Mouse (Mus musculus) MEL (cell line): ENCODE results near the gene Riok2. TPM values are rescaled to one million over a fixed set of nuclear protein-coding genes. Genes with fewer than 3 reads are reported as not detected.

Experiments used
- DNase-seq: peaks from one replicate; pipeline ENCODE4 v3.0.0; 2011; ENCODE audit warnings: low read depth, low spot score
- H3K27ac ChIP-seq: 2 replicates; pipeline ENCODE4 v1.5.1; 2012; ENCODE audit warnings: low read depth, mild to moderate bottlenecking, control low read depth, low read length, moderate library complexity; ENCODE audit not compliant: control insufficient read depth
- H3K27me3 ChIP-seq, 2 experiments: fragments of 150-350 bp in 1 of 2; sonication (generic) in 1 of 2; 2 replicates each; pipeline ENCODE4 v1.6.1; 2012; ENCODE audit warnings: low read length in 2 of 2, mild to moderate bottlenecking in 2 of 2, improper control_type of control experiment in 1 of 2, moderate library complexity in 1 of 2; ENCODE audit not compliant: insufficient read depth in 2 of 2, control insufficient read depth in 1 of 2
- H3K36me3 ChIP-seq, 2 experiments: 2 replicates each; pipeline ENCODE4 v1.6.1; 2012 to 2014; ENCODE audit warnings: low read length in 2 of 2, improper control_type of control experiment in 1 of 2, inconsistent platforms in 1 of 2, mild to moderate bottlenecking in 1 of 2; ENCODE audit not compliant: insufficient read depth in 2 of 2, control insufficient read depth in 1 of 2
- H3K4me1 ChIP-seq, 2 experiments: fragments of 150-350 bp in 1 of 2; sonication (generic) in 1 of 2; 2 replicates each; pipeline ENCODE4 v1.6.1; 2012; ENCODE audit warnings: low read length in 2 of 2, improper control_type of control experiment in 1 of 2, mild to moderate bottlenecking in 1 of 2; ENCODE audit not compliant: insufficient read depth in 2 of 2, control insufficient read depth in 1 of 2
- H3K4me3 ChIP-seq, 2 experiments: fragments of 150-350 bp in 1 of 2; sonication (generic) in 1 of 2; 2 replicates each; pipeline ENCODE4 v1.5.1; 2012; ENCODE audit warnings: low read depth in 2 of 2, low read length in 2 of 2, mild to moderate bottlenecking in 2 of 2, moderate library complexity in 2 of 2, control low read depth in 1 of 2, improper control_type of control experiment in 1 of 2; ENCODE audit not compliant: control insufficient read depth in 1 of 2, insufficient read depth in 1 of 2
- H3K79me2 ChIP-seq: 2 replicates; pipeline ENCODE4 v1.6.1; 2012; ENCODE audit warnings: mild to moderate bottlenecking, low read length, moderate library complexity; ENCODE audit not compliant: control insufficient read depth, poor library complexity, insufficient read depth
- H3K9ac ChIP-seq: 2 replicates; pipeline ENCODE4 v1.6.1; 2012; ENCODE audit warnings: low read depth, mild to moderate bottlenecking, control low read depth, low read length, moderate library complexity; ENCODE audit not compliant: control insufficient read depth, poor library complexity, severe bottlenecking
- H3K9me3 ChIP-seq: fragments of 150-350 bp; sonication (generic); replicated peaks from 2 replicates; pipeline ENCODE4 v1.6.1; 2012; ENCODE audit warnings: mild to moderate bottlenecking, low read length, improper control_type of control experiment, moderate library complexity; ENCODE audit not compliant: insufficient read depth
- CHD1 ChIP-seq: IDR thresholded peaks from 2 replicates; pipeline ENCODE4 v1.6.1; 2012; ENCODE audit warnings: low read depth, mild to moderate bottlenecking, inconsistent platforms, low read length, improper control_type of control experiment
- ELF1 ChIP-seq: IDR thresholded peaks from 2 replicates; pipeline ENCODE4 v1.6.1; 2014; ENCODE audit warnings: low read depth, mild to moderate bottlenecking, inconsistent platforms, low read length, improper control_type of control experiment, moderate library complexity
- ETS1 ChIP-seq: IDR thresholded peaks from 2 replicates; pipeline ENCODE4 v1.6.1; 2012; ENCODE audit warnings: low read depth, mild to moderate bottlenecking, inconsistent platforms, low read length, improper control_type of control experiment, moderate library complexity
- GABPA ChIP-seq: IDR thresholded peaks from 2 replicates; pipeline ENCODE4 v1.6.1; 2012; ENCODE audit warnings: low read depth, mild to moderate bottlenecking, inconsistent platforms, low read length, improper control_type of control experiment, moderate library complexity
- MAFK ChIP-seq: IDR thresholded peaks from 2 replicates; pipeline ENCODE4 v1.6.1; 2011; ENCODE audit warnings: low read depth, mild to moderate bottlenecking, low read length, improper control_type of control experiment, borderline replicate concordance
- MAX ChIP-seq: IDR thresholded peaks from 2 replicates; pipeline ENCODE4 v1.6.1; 2011; ENCODE audit warnings: low read length, improper control_type of control experiment
- MEF2A ChIP-seq: IDR thresholded peaks from 2 replicates; pipeline ENCODE4 v1.6.1; 2014; ENCODE audit warnings: low read depth, mild to moderate bottlenecking, inconsistent platforms, low read length, improper control_type of control experiment; ENCODE audit not compliant: poor library complexity, insufficient replicate concordance, severe bottlenecking; ENCODE audit errors: extremely low read depth
- MXI1 ChIP-seq: IDR thresholded peaks from 2 replicates; pipeline ENCODE4 v1.6.1; 2011; ENCODE audit warnings: mild to moderate bottlenecking, low read depth, low read length, improper control_type of control experiment
- MYB ChIP-seq: IDR thresholded peaks from 2 replicates; pipeline ENCODE4 v1.6.1; 2011; ENCODE audit warnings: mild to moderate bottlenecking, low read depth, low read length, improper control_type of control experiment
- NELFE ChIP-seq: IDR thresholded peaks from 2 replicates; pipeline ENCODE4 v1.6.1; 2011; ENCODE audit warnings: low read depth, low read length, improper control_type of control experiment
- NRF1 ChIP-seq: IDR thresholded peaks from 2 replicates; pipeline ENCODE4 v1.6.1; 2014; ENCODE audit warnings: low read depth, mild to moderate bottlenecking, inconsistent platforms, low read length, improper control_type of control experiment, moderate library complexity; ENCODE audit not compliant: poor library complexity, insufficient read depth, severe bottlenecking
- POLR2A ChIP-seq, 2 experiments: IDR thresholded peaks; 2 replicates each; pipeline ENCODE4 v1.6.1; 2011 to 2012; ENCODE audit warnings: low read length in 2 of 2, mild to moderate bottlenecking in 2 of 2, control low read depth in 1 of 2, improper control_type of control experiment in 1 of 2, low read depth in 1 of 2, moderate library complexity in 1 of 2; ENCODE audit not compliant: control insufficient read depth in 1 of 2, insufficient read depth in 1 of 2, poor library complexity in 1 of 2
- POLR2AphosphoS5 ChIP-seq: IDR thresholded peaks from 2 replicates; pipeline ENCODE4 v1.6.1; 2012; ENCODE audit warnings: low read depth, borderline replicate concordance, mild to moderate bottlenecking, inconsistent platforms, low read length, moderate library complexity, mixed read lengths
- RAD21 ChIP-seq: IDR thresholded peaks from 2 replicates; pipeline ENCODE4 v1.6.1; 2011; ENCODE audit warnings: mild to moderate bottlenecking, low read depth, low read length, improper control_type of control experiment
- TAL1 ChIP-seq: IDR thresholded peaks from 2 replicates; pipeline ENCODE4 v1.6.1; 2012; ENCODE audit warnings: mild to moderate bottlenecking, inconsistent platforms, low read length, moderate library complexity, mixed read lengths
- USF2 ChIP-seq, 2 experiments: IDR thresholded peaks; 2 replicates each; pipeline ENCODE4 v1.6.1; 2011 to 2012; ENCODE audit warnings: improper control_type of control experiment in 2 of 2, low read length in 2 of 2, borderline replicate concordance in 1 of 2, inconsistent platforms in 1 of 2, low read depth in 1 of 2, mild to moderate bottlenecking in 1 of 2; ENCODE audit not compliant: insufficient read depth in 1 of 2
- ZMIZ1 ChIP-seq: IDR thresholded peaks from 2 replicates; pipeline ENCODE4 v1.6.1; 2012; ENCODE audit warnings: low read depth, mild to moderate bottlenecking, inconsistent platforms, low read length, improper control_type of control experiment, moderate library complexity
- ZNF384 ChIP-seq: IDR thresholded peaks from 2 replicates; pipeline ENCODE4 v1.6.1; 2012; ENCODE audit warnings: low read depth, mild to moderate bottlenecking, inconsistent platforms, low read length, improper control_type of control experiment
- polyA plus RNA-seq, 2 experiments: library from polyadenylated mRNA; stranded (reverse) in 1 of 2; unstranded in 1 of 2; fragments of >175 nt in 1 of 2; fragments of >200 nt in 1 of 2; gene quantifications; 2 replicates each; pipeline versions ENCODE4 v1.2.1 to v1.2.4; 2012; ENCODE audit warnings: low replicate concordance in 2 of 2, low read depth in 1 of 2; ENCODE audit not compliant: insufficient read length in 2 of 2, insufficient read depth in 1 of 2, missing spikeins in 1 of 2
- total RNA-seq: library from RNA; depleted of rRNA; stranded (reverse); fragments of 300-350 nt; gene quantifications from 2 replicates; pipeline ENCODE4 v1.2.3, GENCODE M21; 2012

Gene Riok2
- total and polyA plus RNA-seq, 3 experiments: 43.3 to 47.3 TPM; not detected in 1

- Histone ChIP-seq H3K27me3 (no peaks in the 10 kb centered on the region), H3K9ac (no peak overlapping the region), H3K79me2 (no peaks in the 10 kb centered on the region), H3K27ac (no peak overlapping the region), H3K4me3 (no peak overlapping the region), H3K9me3 (no peaks in the 10 kb centered on the region), H3K4me1 (no peaks in the 10 kb centered on the region), H3K36me3 (no peaks in the 10 kb centered on the region)
- no peak for TF ChIP-seq RAD21
- no peak for TF ChIP-seq CHD1
- no peak for TF ChIP-seq MAFK
- TF ChIP-seq ZMIZ1: no peak
- no peak for TF ChIP-seq ZNF384
- no peak for TF ChIP-seq ETS1
- no peak for TF ChIP-seq NRF1
- TF ChIP-seq MAX: no peak
- DNase-seq: no peak
Observed at GRCm38 (mm10) chr17:17425906-17426305, 51.8 kb downstream of the Riok2 start.

- Histone ChIP-seq H3K4me3 (no peak overlapping the region), H3K4me1 (no peaks in the 10 kb centered on the region), H3K9me3 (no peaks in the 10 kb centered on the region), H3K27ac (no peak overlapping the region), H3K79me2 (no peaks in the 10 kb centered on the region), H3K9ac (no peak overlapping the region), H3K36me3 (no peaks in the 10 kb centered on the region), H3K27me3 (no peaks in the 10 kb centered on the region)
- no peak for DNase-seq
- TF ChIP-seq POLR2AphosphoS5 (no peak), ELF1 (no peak), MXI1 (no peak), MEF2A (no peak), USF2 (IDR thresholded peaks at IDR 0.05; ENCODE audit: borderline replicate concordance in 1 of 2, insufficient read depth in 1 of 2, low read depth in 1 of 2, low read length in 2 of 2) (no peak)
Observed at GRCm38 (mm10) chr17:17428888-17429287, 54.8 kb downstream of the Riok2 start.

- Histone ChIP-seq H3K9ac (no peak overlapping the region), H3K36me3 (no peaks in the 10 kb centered on the region), H3K4me1 (no peaks in the 10 kb centered on the region), H3K27ac (no peak overlapping the region), H3K4me3 (no peak overlapping the region), H3K27me3 (no peaks in the 10 kb centered on the region), H3K9me3 (no peaks in the 10 kb centered on the region), H3K79me2 (no peaks in the 10 kb centered on the region)
- DNase-seq: no peak
- no peak for TF ChIP-seq TAL1
- no peak for TF ChIP-seq MEF2A
- TF ChIP-seq POLR2AphosphoS5: no peak
- TF ChIP-seq MYB: no peak
- TF ChIP-seq CHD1: no peak
- no peak for TF ChIP-seq GABPA
- TF ChIP-seq NELFE: no peak
- no peak for TF ChIP-seq POLR2A (IDR thresholded peaks at IDR 0.05; ENCODE audit: control insufficient read depth in 1 of 2, insufficient read depth in 1 of 2, low read depth in 1 of 2, low read length in 2 of 2, poor library complexity in 1 of 2)
Observed at GRCm38 (mm10) chr17:17433679-17434078, 59.6 kb downstream of the Riok2 start.
